Mouse (Mus musculus): ENCODE data around the gene Prrc2a. TPM values are rescaled to one million over a fixed set of nuclear protein-coding genes. Genes with fewer than 3 reads are reported as not detected.

The Prrc2a gene
- polyA plus RNA-seq, 1 experiment from 2014 or later: 229 TPM

DNA sequence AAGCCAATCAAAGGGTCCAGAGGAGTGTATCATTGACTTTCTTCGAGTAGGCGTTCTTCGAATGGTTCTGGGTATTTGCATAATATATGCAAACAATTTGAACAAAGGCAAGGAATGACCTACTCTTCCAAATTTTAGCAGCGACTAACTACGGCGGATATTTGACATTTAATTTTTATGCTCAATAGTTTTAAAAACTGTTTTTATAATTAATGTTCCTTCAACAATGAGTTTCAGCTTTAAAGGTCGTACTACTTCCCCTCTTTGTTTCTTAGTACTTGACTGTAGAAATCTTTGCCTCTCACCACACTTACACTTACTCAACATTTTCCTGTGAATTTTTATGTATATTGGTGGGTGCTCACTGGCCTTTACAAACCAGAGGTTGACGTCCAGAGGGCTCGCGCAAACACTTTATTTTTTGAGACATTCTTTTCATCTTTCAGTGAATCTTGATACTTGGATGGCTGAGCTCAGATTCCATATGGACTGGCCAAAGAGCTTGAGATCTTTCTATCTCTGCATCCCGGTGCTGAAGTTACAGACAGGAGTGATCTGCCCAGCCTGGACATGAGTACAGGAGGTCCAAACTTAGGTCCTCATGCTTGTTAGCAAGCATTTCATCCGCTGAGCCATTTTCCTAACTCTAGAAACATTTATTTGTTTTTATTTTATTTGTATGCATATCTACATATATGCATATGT is 906 bp upstream of the Prrc2a start:
- peak overlapping the region; percentile 98 for H3K4me3 ChIP-seq
- H3K4me1 ChIP-seq: peaks cover 32% of the 10 kb centered on the region
- WGBS: 32% methylated on average over 12 of the region's 12 CpGs
- H3K27ac ChIP-seq: peak overlapping the region; percentile 99
- no peaks in the 10 kb centered on the region for H3K9me3 ChIP-seq (replicated peaks)
- H3K27me3 ChIP-seq (ENCODE audit: low read depth, poor library complexity, severe bottlenecking): no peaks in the 10 kb centered on the region
- DNase-seq (ENCODE audit: low spot score): no peak
- H3K36me3 ChIP-seq: peaks cover 24% of the 10 kb centered on the region

DNA sequence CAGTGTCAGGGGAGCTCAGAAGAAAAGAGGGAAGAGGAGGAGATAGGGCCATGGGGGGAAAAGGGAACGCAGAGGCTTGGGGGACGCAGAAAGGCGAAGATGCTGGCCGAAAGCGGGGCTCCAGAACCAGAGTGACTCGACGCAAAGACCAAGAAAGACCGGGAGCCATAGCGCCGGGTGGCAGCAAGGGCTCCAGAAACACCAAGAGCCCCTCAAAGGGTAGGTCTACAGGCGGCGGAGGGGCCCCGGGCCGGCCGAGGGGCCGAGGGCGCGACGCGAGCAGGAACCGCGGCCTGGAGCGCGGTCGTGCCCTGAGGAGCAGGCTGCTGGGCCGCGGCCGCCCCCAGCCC is 504 bp downstream of the Prrc2a start:
- Histone ChIP-seq H3K9me3 (replicated peaks) (no peaks in the 10 kb centered on the region), H3K4me3 (peak overlapping the region; percentile 98), H3K4me1 (peaks cover 32% of the 10 kb centered on the region), H3K36me3 (peaks cover 38% of the 10 kb centered on the region), H3K27me3 (ENCODE audit: low read depth, poor library complexity, severe bottlenecking) (no peaks in the 10 kb centered on the region), H3K27ac (peak overlapping the region; percentile 99)
- DNase-seq (ENCODE audit: low spot score): no peak
- WGBS: 0% methylated on average over 28 of the region's 28 CpGs

DNA sequence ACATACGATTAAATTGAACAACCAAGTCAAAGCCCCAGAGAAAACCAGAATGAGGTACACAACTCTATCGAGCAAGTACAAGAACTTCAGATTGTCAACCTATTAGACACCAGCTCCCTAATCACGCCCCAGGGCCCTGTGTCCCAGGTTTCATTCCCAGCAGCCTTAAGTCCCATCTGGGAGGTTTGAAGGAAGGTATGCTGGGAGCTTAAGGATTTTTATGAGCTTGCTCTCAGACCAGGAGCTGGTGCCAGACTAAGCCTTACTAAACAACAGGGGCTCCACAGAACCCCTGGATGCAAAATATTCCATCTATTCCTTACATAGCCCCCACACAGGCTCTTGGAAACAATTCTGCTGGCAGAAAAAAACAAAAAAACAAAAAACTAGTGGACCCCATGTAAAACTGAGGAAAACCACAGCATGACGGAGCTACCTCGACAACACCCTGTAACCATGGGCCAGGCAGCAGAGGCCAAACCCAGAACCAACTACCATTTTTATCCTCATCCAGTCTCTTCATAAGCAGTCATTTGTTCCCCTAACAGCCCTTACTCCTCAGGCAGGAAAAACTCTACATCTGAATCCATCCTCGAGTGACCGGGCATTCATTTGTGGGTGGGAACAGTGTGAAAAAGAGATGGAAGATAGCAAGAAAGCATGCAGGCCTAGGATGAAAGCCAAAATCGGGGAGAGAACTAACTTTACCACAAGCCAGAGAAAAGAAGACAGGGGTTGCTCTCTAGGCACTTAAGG is 1.2 kb downstream of the Prrc2a start:
- Histone ChIP-seq H3K9me3 (replicated peaks) (no peaks in the 10 kb centered on the region), H3K27me3 (ENCODE audit: low read depth, poor library complexity, severe bottlenecking) (no peaks in the 10 kb centered on the region), H3K27ac (peak overlapping the region; percentile 99), H3K4me1 (peaks cover 32% of the 10 kb centered on the region), H3K4me3 (peak overlapping the region; percentile 98), H3K36me3 (peaks cover 45% of the 10 kb centered on the region)
- WGBS: 25% methylated on average over 8 of the region's 8 CpGs
- DNase-seq (ENCODE audit: low spot score): no peak

DNA sequence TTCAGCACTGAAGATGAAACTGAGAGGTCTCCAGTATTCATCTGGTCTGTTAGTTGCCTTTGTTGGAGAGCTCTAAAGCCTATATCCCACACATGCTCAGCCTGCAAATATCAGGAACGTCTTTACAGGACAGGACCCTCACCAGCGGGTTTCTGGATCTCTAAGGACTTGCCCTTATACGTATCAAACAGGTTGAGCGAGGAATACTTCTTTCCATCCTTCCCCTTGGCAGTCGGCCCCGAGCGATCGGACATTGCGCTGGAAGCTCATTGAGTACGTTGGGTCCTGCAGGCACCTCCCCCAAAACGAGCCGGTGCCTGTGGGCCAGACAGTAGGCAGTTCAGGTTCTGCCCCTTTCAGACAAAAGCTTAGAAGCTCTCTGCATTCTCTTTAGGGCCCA is 2.0 kb downstream of the Prrc2a start:
- H3K36me3 ChIP-seq: peaks cover 53% of the 10 kb centered on the region
- H3K4me1 ChIP-seq: peaks cover 32% of the 10 kb centered on the region
- WGBS: 74% methylated on average over 12 of the region's 12 CpGs
- H3K27ac ChIP-seq: peak overlapping the region; percentile 58; the same call in 1 of the 2 replicates
- H3K27me3 ChIP-seq (ENCODE audit: low read depth, poor library complexity, severe bottlenecking): no peaks in the 10 kb centered on the region
- H3K4me3 ChIP-seq: peak overlapping the region; percentile 98
- H3K9me3 ChIP-seq (replicated peaks): no peaks in the 10 kb centered on the region
- no peak for DNase-seq (ENCODE audit: low spot score)

DNA sequence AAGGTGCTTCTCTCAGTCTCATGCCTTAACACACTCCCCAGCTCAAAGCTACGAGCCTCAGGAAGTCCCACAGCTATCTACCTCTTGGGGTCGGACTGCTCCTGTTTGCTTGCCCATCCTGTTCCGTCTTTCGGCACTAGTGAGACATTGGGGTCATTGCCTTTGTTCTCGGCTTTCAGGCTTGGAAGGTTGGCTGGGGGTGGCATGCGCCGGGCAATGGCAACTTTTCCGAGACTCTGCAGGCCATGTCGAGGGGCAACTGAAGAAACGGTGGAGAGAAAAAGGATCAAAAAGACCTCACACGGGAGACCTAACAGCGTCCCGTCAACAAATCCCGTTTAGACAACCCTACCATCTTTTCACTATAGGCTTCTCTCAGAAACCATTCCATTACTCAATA is 2.6 kb downstream of the Prrc2a start:
- Histone ChIP-seq H3K4me3 (peak overlapping the region; percentile 98), H3K9me3 (replicated peaks) (no peaks in the 10 kb centered on the region), H3K4me1 (peaks cover 32% of the 10 kb centered on the region), H3K27me3 (ENCODE audit: low read depth, poor library complexity, severe bottlenecking) (no peaks in the 10 kb centered on the region), H3K36me3 (peaks cover 59% of the 10 kb centered on the region), H3K27ac (no peak overlapping the region)
- DNase-seq (ENCODE audit: low spot score): no peak
- WGBS: 90% methylated on average over 14 of the region's 14 CpGs

DNA sequence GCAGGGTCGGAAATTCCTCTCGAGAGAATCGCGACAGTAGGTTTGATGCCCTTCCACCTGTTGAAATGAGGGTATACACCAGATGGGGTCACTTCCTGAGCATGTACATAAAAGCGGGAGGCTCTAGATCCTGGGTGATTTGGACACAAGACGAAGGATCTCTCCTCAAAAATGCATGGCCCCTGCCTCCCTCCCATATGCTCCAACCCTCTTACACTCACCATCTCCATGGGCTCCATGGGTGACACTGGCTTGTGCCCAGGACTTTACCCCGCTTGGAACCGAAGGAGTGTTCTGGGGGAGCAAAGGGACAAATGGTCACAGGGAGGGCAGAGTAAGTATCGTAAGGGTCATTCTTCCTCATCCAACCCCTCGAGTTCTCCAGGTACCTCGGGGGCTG is 3.3 kb downstream of the Prrc2a start:
- Histone ChIP-seq H3K4me3 (peak overlapping the region; percentile 15; the same call in 1 of the 2 replicates), H3K27me3 (ENCODE audit: low read depth, poor library complexity, severe bottlenecking) (no peaks in the 10 kb centered on the region), H3K27ac (no peak overlapping the region), H3K36me3 (peaks cover 66% of the 10 kb centered on the region), H3K9me3 (replicated peaks) (no peaks in the 10 kb centered on the region), H3K4me1 (peaks cover 32% of the 10 kb centered on the region)
- no peak for DNase-seq (ENCODE audit: low spot score)
- WGBS: 87% methylated on average over 11 of the region's 11 CpGs

DNA sequence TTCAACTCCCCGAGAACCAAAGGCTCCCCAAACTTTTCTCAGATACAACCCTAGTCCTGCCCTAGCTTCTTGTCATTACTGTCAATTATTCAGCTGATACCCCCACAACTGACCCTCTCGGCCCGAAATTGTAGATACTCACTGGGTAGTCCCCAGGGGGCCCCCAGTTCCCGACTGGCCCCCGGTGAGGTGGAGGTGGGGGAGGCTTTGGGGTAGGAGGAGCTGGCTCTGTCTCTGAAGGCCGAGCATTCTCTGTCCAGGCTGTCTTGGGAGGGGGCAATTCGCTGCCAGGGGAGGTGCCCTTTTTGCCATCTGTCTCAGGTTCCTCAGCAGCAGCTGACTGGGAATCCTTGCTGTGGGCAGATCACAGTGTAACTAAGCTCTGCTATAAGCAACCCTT is 5.1 kb downstream of the Prrc2a start:
- no peak overlapping the region for H3K4me3 ChIP-seq
- peaks cover 31% of the 10 kb centered on the region for H3K4me1 ChIP-seq
- H3K36me3 ChIP-seq: peaks cover 84% of the 10 kb centered on the region
- DNase-seq (ENCODE audit: low spot score): no peak
- H3K27ac ChIP-seq: no peak overlapping the region
- 85% methylated on average over 7 of the region's 7 CpGs for WGBS
- H3K9me3 ChIP-seq (replicated peaks): no peaks in the 10 kb centered on the region
- H3K27me3 ChIP-seq (ENCODE audit: low read depth, poor library complexity, severe bottlenecking): no peaks in the 10 kb centered on the region

DNA sequence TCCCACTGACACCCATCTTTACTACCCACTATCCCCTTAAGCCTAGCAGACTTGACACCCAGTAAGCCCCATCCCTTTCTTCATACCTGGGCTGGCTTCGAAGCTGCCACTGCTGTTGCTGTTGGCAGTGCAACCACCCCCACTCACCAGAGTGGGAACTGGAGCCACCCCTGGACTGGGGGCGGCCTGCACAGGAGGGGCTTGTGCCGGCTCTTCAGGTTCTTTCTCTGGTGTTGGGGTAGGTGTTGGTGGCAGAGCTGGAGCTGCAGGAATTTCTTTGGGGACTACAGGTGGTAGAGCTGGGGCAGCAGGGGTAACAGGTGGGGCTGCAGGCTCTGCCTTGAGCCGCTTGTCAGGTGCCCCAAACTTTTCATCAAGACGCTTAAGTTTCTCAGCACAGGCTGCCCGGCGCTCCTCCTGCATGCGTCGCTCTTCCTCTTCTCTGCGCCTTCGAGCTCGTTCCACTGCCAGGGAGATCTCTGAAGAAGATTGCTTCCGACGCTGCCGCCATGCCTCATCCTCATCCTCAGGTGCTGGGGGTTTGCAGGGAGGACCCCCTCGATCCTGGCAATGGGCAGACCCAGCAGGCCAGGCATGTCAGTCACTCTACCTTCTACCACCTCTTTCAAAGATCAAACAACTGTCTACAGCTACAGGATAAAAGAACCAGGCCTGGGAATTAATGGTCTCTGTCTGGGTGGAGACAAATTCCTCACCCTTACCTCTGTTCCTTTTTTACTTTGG is 5.7 kb downstream of the Prrc2a start:
- Histone ChIP-seq H3K4me1 (peaks cover 33% of the 10 kb centered on the region), H3K9me3 (replicated peaks) (no peaks in the 10 kb centered on the region), H3K27ac (no peak overlapping the region), H3K36me3 (peaks cover 90% of the 10 kb centered on the region), H3K4me3 (no peak overlapping the region), H3K27me3 (ENCODE audit: low read depth, poor library complexity, severe bottlenecking) (no peaks in the 10 kb centered on the region)
- 92% methylated on average over 16 of the region's 16 CpGs for WGBS
- DNase-seq (ENCODE audit: low spot score): no peak

DNA sequence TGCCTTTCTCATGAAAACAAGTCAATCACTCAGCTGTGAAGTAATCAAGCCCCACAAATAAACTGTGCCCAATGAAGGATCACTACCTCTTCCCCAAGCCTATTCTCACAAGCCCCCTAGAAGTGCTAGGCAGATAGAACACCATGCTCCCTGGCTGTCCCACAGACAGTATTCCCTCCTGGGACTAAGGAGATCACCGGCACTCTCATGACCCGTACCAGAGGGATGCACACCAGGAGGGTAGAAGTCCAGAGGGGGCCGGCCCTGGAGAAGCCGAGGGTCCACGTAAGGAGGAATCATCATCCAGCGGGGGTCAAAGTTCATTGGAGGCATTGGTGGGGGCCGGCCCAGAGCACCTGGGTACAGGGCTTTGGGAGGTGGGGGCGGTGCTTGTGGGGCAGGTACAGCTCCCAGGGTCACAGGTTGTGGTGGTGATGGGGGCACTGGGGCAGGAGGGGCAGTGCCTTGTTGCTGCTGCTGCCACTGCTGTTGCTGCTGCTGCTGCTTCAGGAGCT is 7.0 kb downstream of the Prrc2a start:
- Histone ChIP-seq H3K27me3 (ENCODE audit: low read depth, poor library complexity, severe bottlenecking) (no peaks in the 10 kb centered on the region), H3K9me3 (replicated peaks) (no peaks in the 10 kb centered on the region), H3K36me3 (peaks cover 100% of the 10 kb centered on the region), H3K4me3 (no peak overlapping the region), H3K27ac (no peak overlapping the region), H3K4me1 (peaks cover 22% of the 10 kb centered on the region)
- no peak for DNase-seq (ENCODE audit: low spot score)
- 90% methylated on average over 8 of the region's 8 CpGs for WGBS

DNA sequence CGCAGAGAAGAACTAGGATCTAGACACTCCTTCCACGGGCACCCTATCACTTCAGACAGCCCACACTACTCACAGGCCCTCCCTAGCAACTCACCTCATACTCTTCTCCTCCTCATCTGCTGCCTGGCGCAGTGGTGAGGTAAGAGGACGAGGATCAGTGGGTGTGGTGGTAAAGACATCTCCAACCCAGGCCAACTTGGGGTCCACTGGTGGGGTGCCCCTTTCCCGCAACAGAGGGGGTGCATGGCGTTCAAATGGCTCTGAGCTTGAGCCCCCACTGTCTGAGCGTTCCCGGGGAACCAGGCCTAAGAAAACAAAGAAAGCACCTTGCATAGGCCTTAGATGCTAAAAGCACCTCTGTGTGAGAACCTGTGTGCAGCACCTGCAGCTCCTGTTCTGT is 7.4 kb downstream of the Prrc2a start:
- Histone ChIP-seq H3K27ac (no peak overlapping the region), H3K4me3 (no peak overlapping the region), H3K27me3 (ENCODE audit: low read depth, poor library complexity, severe bottlenecking) (no peaks in the 10 kb centered on the region), H3K9me3 (replicated peaks) (no peaks in the 10 kb centered on the region), H3K36me3 (peaks cover 100% of the 10 kb centered on the region), H3K4me1 (peaks cover 18% of the 10 kb centered on the region)
- WGBS: 95% methylated on average over 8 of the region's 8 CpGs
- DNase-seq (ENCODE audit: low spot score): no peak

DNA sequence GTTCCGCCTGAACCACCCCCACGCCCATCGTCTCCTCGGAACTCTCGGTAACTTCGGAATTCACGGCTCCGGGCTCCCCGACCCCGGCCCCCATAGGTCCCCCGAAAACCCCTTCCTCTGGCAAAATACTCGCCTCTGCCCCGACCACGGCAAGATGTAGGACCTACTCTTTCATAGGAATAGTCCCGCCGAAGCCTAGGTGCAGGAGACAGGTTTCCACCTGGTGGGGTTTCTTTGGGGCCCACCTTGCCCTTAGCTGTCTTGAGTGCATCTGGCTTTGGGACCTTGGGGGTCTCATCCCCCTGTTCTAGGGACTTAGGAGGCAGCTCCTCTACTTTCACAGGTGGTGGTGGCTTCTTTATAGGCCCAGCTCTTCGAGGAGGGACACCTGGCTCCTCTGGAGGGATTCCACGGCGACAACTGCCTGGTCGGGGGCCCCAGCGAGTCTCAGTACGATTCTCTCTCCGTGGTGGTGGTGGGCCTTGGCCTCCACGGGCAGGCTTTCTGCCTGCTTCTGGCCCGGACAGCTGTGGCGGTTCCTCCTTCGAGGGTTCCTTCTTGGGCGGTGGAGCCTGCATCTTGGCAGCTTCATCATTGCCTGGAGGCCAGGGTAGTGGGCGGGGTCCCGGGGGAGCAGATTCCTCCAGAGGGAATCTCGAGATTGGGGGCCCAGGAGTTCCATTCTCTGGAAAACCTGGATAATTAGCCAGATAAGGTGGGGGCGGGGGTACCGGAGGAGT is 8.1 kb downstream of the Prrc2a start:
- H3K27ac ChIP-seq: no peak overlapping the region
- no peaks in the 10 kb centered on the region for H3K9me3 ChIP-seq (replicated peaks)
- no peak for DNase-seq (ENCODE audit: low spot score)
- no peaks in the 10 kb centered on the region for H3K27me3 ChIP-seq (ENCODE audit: low read depth, poor library complexity, severe bottlenecking)
- no peak overlapping the region for H3K4me3 ChIP-seq
- peaks cover 11% of the 10 kb centered on the region for H3K4me1 ChIP-seq
- peaks cover 100% of the 10 kb centered on the region for H3K36me3 ChIP-seq
- 92% methylated on average over 33 of the region's 33 CpGs for WGBS

DNA sequence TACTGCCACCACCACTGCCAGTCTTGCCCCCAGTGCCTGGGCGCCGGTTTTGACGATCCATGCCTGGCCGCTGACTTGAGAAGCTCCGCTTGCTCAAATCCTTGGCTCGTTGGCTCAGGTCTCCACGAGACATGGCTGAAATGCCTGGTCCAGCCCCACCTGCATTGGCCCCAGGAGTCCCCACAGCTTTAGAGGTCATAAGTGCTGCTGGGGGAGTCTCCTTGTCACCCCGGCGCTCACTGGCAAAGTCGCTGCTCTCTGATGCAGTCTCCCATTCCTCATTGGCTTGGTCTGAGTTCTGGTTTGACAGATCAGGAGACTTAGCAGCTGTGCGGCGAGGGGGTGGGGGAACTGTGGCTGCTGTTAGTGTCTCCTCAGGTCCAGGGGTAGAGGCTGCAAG is 9.2 kb downstream of the Prrc2a start:
- 93% methylated on average over 12 of the region's 12 CpGs for WGBS
- Histone ChIP-seq H3K9me3 (replicated peaks) (no peaks in the 10 kb centered on the region), H3K4me3 (peak overlapping the region; percentile 1; the same call in 1 of the 2 replicates), H3K4me1 (peaks cover 9% of the 10 kb centered on the region), H3K36me3 (peaks cover 99% of the 10 kb centered on the region), H3K27me3 (ENCODE audit: low read depth, poor library complexity, severe bottlenecking) (no peaks in the 10 kb centered on the region), H3K27ac (0 out of 2 replicates have a peak overlapping the region, but pooled peaks have one; percentile 17)
- no peak for DNase-seq (ENCODE audit: low spot score)
